Mouse (Mus musculus) adrenal gland, adult (tissue): Measurements from ENCODE around the gene Arih2.
A peak's percentile ranks its signal among the peaks of the same experiment; 100 is the strongest.

Source experiments
- DNase-seq, 2 experiments: peaks; one replicate each; pipeline ENCODE4 v3.0.0; 2022 to 2023; ENCODE audit warnings: low spot score in 1 of 2; ENCODE audit not compliant: inconsistent age in 2 of 2

The Arih2 gene

DNA sequence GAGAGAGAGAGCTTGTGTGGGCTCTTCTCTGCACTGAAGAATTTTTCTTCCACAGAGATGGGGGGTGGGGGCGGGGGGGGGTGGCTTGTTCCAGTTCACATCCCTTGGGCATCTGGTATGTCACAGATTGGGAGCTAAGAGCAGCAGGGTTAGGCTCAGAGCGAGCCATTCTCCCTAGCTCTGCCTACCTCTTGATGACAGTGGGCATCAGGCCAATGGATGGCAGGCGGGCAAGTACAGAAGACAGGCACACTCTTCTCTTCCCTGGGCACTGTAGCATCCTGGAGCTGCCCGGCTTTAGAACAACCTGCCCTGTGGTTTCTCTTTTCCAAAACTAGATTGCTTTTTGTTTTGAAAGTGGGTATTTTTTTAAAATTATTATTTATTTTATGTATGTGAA is 57.7 kb downstream of the Arih2 start:
- no peak for DNase-seq

DNA sequence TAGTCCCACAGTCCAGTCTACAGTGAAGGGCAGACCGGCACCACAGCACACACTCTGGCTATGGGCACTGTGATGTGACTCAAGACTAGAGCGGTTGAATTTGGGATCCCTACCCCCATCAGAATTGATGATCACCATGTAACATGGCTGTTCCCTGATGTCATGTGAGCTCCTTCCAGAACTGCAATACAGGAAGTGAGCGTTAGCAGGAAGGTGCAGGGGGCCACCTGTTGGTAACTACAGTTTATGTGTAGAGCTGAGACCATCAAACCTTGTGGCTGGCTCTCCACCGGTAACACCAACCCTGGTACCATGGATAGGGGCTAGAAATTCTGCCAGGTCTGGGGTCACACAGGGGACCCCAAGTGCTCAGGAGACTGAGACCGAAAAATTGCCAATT is 60.0 kb downstream of the Arih2 start:
- peak in 1 of 2 experiments; percentile 20 for DNase-seq

DNA sequence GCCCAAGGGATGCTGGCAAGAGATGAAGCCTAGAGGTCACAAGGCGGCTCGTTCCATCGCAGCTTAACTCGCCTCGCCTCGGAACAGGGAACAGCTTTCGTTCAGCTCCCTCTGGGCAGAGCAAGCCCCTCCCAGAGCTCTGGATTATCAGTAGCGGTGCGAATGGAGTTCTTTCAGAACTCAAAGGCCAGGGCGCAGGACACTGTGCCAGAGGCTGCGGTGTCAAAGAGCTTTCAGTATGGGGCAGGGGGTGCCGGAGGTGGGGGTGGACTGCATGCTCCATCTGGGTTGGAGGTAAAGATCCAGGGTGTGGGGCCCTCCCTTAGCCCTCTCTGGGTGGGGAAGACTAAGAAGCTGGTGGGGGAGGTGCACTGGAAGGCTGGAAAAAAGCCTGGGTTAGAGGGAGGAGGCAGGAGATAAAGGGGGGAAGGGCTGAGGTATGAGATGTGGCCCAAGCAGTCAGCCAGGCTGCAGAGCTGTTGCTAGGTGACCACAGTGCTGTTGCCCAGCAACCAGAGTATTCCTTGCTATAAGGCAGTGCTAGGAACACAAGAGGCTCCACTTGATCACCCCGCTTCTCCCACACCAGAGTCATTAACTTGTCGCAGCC is 61.5 kb downstream of the Arih2 start:
- peak; percentile 68 to 79 for DNase-seq

DNA sequence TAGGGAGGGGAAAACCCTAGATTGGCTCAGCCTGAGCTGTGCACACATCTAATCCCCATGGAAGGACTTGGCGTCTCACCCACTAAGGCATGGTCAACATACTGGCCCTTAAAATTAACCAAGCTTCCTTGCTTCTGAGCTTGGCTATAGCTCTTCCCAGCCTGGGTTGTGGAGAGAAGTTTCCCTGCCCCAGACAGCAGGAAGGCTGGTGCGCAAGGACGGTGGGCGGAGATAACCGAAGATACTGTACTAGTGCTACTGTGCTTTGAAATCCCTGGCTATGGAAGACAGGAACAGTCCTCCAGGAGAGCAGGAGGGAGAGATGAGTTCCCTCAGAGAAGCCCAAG is 69.9 kb downstream of the Arih2 start:
- DNase-seq = peak; percentile 70 to 86

DNA sequence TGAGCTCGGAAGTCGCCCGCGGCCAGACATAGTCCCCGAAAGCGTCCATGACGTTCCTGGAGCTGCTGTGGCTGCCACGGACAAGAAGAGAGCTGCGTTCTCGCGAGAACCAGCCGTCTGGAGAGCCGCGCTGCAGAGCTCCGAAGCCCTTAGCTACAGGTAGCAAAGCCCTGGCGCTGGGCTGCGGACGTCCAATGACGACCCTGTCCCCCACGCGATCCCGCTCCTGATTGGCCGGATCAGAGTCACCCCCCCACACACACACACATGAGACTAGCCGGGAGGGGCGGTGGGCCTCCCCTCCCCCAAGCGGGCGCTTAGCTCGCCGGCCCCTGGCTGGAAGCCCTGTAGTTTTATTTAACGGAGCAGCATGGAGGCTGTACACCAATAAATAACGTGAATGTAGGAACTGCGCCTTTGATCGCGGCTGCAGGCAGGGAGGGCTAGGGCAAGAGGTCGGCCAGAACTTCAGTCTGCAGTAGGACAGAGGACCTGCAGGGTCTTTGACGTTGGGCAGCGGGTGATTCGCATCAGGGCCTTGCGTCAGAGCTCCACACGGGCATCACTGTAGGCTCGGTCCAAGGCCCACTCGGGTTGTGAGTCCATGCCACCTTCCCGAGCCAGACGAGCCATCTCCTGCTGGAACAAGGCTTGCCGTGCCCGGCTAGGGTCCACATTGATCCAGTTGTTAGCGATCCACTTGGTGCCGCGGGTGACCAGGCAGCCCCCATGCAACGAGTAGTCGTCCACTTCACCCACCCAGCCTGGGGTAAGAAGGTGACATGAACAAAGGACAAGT is 70.4 kb downstream of the Arih2 start, which contains the start of gene Wdr6:
TSS of gene Wdr6 (minus strand) at position 195 of the 799 bp plus-strand sequence.
- peak; percentile 97 for DNase-seq

DNA sequence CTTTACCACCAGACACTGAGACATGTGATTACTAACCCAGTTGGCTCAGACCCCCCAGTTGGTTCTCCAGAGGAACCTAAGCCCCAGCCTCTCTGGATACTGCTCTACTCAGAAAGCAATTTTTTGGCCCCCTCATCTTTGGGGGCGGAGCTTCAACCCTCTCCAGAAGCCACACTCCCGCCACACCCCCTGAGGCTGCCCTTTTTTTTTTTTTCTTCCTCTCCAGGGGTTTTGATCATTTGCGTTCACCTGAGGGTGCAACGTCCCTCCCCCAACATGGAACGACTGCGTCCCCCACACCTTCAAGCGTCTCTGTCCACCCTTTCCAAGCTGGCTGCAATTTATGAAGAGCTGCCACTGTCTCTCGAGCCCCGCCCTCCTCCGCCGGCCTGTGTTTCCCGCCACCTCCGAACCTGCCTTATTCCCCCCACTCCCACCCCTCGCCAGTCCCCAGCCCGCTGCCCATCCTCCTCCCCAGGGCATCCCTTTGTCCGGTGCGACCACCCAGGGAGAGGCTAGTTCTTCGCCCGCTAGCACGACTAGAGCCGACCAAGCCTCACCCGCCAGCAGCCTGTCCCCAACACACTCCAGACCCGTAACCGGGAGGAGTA is 71.1 kb downstream of the Arih2 start:
- DNase-seq = peak; percentile 70 to 87

DNA sequence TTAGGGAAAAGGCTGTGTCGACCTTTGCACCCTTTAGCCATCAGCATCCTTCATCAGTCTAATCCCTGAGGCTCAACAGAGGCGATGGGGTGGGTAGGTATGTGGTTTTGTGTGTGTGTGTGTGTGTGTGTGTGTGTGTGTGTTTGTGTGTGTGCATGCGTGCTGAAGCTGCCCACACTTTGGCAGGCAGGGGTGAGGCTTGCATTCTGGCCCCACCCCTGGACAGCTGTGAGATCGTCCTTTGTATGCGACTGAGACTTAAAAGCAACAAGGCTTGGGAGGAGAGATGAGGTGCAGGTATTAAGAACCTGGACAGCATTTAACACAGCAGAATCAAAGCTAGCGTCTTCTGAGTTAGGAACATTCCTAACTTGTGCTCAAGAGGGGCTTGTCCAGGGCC is 72.2 kb downstream of the Arih2 start:
- DNase-seq = peak in 1 of 2 experiments; percentile 40

DNA sequence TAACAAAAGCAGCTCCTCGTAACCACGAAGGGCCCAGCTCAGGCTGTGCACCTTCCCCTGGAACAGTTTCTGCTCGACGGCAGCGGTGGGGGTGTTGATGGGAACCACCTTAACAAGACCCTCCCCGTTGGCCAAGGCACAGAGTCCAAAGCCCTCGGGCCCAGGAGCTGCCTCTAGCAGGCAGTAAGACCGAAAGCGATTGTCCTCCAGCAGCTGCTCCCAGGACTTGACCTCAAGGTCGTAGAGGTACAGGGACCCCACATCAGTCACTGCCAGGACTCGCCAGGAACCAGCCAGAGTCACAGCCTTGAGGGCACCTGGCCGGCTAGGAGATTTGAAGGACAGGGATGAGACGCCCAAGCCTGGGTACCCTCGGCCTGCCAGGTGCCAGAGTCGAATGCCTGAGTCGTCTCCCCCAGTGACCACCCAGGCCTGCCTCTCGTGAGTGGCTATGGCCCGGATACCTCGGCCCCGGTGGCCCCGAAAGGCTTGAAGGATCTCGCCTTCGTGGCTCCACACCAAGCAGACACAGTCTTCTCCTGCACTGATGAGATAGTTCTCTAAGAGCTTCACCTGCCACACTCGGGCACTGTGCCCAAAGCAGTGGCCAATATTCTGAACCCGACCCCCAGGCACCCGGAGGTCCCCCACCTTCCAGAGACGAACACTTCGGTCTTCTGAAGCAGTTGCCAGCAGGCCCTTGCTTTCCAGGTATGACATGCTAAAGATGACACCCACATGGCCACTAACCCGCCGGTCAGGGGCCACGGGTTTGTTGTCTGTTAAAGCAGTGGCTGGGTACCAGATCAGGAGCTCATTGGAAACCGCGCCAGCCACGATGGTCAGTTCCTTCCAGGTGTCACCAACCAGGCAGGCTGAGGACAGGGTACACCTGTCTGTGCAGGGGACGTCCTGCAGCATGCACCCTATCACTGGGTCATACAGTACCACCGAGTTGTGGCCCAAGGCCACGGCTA is 73.6 kb downstream of the Arih2 start:
- DNase-seq = peak; percentile 37 to 59

DNA sequence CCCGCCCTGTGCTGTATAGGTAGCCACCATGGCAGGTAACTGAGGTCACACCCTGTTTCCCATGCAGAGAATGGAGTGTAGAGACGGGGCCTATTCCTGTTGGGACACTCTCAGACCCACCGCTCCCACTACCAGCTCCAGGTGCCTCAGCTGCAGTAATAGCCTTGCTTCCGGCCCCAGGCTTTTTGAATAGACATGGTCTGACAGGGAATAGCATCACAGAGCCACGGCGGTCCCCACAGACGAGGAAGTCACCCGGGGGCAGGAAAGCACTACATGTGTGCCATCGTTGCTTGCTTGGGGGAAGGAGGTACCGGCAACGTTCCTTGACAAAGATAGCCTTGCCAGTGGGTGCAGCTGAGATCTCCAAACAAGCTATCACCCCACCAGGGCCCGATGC is 74.3 kb downstream of the Arih2 start:
- no peak for DNase-seq

DNA sequence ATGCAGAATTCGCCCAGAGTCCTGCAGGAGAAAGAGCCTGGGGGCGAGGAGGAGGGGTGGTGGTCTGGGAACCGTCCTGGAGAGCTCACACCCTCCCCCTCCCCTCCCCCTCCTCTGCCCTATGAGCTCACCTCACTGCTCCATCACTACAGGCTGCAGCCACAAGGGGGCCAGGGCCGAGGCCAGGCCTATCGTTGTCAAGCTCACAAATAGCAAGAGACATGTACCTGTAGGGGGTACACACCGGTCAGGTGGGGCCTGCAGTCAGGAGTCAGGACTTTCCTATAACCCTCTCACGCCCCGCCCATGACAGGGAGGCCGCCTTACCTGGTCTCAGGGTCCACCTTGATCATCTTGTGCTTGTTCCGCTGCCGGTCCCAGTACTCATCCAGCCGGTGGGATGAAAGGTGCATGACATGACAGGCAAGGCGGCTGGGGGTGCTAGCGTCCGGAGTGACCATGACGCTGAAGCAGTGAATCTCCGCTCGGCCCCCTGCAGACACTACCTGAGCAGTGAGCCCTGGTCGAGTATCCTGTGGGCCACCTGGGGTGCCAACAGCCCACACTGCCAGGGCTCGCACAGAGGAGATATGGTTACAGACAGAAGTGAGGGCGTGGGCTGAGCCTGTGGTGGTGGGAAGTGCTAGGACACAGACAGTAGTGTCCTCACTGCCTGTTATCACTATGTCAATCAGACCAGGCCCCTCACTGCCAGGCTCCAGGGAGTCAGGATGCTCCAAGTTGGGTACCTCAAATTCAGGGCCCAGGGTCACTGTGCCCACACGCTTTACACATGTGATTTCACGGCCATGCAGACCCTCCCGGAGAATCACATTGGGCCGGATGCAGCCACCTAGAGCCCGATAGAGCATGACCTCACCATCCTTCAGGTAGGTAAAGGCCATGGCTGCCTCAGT is 75.2 kb downstream of the Arih2 start:
- peak; percentile 62 to 73 for DNase-seq

DNA sequence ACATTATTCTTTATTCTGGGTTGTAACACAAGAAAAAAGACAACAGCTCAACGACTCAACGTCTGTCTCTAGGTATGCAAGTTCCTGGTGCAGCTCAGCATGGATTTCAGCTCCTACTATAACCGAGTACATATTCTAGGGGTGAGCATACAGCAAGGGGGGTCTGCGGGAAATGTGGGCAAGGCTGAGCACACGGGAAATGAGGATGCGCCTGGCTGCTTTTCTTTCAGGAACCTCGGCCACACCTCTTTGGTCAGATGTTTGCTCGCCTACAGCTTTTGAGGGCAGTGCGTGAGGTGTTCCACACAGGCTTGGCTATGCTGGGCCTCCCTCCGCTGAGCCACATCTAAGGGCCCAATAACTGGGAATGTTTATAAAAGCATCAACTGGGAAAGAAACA is 76.9 kb downstream of the Arih2 start:
- no peak for DNase-seq

DNA sequence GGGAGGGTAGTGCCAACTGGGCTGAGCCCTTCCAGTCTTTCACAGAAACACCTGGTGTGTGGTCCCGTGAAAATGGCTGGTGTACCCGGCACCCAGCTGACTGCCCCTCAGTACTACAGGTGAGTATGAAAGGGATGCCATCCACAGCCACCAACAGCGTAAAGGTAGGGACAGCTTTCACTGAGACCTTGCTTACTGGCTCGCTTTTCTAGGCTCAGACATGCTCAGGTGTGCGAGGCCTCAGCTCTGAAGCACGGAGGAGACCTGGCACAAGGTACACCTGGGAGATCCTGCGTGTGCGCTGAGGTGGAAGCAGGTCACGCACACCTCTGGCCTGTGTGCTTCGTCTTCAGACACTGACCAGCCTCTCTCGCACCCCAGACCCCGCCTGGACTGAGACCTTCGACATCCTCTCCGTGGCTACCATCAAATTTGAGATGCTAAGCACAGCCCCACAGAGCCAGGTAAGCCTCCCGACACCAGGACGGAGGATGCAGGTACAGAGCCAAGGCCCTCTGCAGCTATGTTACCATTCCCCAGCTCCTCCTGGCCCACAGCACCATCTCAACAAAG is 77.7 kb downstream of the Arih2 start:
- no peak for DNase-seq

DNA sequence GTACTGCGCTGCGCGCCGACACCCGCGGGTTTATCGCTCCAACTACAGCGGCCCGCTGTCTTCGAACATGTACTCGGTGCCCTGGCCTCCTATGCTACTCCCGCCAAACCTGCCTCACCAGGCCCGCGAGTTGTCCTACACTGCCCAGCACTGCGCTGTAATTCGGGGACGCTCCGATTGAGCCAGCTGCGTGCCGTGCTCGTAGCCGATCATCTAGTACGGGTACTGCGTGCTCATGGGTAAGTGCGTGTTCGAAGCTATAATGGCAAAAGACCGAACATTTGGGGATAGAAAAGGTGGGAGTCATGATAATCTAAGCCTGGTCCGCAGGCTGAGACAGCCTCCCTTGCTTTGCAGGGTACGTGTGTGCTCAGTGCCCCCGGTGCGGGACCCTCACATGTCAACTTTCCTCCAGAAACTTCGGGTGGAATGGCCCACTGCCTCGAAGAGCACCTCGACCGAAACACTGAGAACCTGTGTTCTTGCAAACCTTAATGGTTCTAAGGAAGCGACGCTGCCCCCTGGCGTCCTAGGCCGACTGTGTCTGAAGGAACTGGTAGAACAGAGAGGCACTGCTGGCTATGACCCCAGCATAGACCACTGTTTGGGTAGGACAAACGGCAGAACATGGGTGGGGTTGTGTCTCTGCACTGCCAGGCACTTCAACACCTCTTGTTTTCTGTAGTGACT is 78.8 kb downstream of the Arih2 start:
- peak; percentile 82 to 93 for DNase-seq

DNA sequence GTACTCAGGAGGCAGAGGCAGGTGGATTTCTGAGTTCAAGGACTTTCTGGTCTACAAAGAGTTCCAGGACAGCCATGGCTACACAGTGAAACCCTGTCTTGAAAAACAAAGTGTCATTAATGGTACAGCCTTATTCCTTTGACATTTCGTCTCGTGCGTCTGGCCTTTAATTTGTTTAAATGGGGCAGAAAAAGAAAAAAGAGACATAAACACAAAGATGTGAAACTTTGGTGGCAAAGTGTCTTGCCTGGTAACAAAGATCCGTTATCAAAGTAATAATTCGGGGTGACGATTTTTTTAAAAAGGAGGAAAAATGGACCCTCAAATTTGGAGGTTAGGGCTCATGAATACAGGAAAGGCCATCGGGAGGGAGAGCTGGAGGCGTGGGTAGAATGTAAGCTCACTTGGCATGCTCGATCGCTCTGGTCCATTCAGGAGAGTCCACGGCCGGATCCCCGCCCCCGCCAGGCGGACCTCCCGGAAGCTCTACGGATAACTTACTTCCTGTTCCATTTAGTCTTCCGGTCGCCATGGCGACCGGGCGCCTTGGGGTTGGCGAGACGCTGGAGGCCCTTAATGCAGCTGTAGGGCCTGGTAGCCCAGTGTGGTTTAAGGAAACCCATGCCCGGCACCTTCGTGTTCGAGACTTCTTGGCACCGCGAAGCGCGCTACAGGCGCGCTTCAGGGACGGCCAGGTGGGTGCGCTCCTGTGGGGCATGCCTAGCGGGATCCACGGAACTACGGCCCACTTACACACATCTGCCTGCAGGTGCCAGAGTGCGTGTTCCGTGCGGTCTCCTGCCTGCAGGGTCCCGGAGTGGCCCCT is 79.6 kb downstream of the Arih2 start, which contains the start of gene Dalrd3:
TSS of gene Dalrd3 (plus strand) at position 506 of the 826 bp plus-strand sequence.
- DNase-seq = peak; percentile 94 to 97

DNA sequence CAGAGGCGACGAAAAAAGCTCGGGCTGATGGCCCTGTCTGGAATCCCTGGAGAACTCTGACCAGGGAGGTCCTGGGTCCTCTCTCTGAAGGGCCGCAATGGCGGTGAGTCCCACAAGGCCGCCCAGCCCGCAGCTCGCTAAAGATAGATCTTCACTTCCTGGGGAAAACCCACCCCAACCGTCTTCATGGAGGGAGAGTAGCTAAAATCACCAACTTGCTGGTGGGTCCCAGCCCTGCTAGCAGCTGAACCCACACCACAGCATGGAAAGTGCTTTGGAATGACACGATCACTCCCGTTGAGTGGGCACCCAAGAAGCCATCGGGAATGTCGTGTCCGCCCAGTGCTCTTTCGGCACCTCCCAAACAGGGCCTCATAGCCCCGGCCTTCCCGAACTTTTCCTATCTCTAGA is 80.7 kb downstream of the Arih2 start:
- DNase-seq = peak; percentile 35 to 55

DNA sequence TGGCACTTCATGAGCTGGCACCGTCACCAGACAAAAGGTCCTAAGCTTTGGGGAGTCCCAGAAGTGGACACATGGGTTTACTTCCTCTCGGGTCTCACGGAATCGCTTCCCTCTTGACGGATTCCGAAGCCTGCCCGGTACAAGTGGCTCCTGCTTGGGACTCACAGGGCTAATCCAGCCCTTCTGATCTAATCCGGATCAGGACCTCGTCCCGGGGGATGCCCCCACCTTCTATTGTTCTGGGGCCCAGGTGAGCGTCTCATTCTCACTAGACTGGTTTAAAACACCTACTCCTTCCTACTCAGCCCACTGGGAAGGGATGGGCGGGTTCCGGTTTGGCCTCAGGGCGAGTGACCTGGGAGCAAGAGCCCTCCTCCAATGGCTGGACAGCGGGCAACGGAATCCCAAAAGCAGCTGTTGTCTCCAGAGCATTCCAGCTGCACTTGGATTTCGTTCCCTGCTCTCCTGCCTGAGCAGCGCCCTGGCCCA is 81.2 kb downstream of the Arih2 start:
- peak in 1 of 2 experiments; percentile 54 for DNase-seq

DNA sequence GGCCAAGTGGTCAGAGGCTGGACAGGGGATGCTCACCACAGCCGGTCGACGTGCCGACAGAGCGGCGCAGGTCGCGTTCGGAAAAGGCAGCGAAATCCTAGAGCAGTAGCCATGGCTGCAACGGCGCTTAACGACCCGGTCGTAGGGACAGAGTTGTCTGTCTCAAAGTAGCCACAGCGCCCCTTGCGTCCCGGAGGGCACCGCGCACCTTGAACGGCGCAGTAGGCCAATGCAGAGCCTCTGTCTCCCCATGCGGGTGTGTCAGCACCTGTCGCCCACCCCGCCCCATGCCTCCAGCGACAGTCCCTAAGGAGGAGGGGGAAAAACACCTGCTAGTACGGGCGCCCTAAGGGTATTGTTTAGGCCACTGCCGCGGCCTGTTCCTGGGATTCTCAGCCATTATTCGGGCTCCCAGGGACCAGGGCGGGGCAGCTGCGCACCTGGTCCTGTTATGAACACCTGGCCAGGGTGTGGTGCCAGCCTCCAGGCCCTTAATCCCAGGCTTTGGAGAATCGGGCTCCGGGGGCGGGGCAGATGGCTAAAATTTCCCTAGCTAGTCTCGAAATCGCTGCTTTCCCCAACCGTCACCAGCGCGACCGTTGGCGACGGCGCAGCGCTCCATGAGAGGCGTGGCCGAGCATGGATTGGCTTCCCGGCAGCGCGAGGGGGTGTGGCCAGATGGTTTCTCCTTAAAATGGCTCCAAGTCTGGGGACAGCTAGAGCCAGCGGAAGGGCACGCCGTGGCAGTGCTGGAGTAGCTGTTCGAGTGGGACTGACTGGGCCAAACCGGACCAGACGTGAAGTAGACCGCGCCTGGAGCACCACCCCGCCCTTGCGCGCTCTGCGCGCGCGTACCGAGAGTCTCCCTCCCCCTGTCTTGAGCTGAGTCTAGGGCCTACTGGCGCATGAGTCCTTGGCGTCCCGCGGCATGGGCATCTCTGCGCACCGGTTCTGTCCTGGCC is 82.1 kb downstream of the Arih2 start, which contains the start of gene Ndufaf3:
TSS of gene Ndufaf3 (minus strand) at position 620 of the 962 bp plus-strand sequence.
- DNase-seq = peak; percentile 97 to 99
